Mouse (Mus musculus): ENCODE measurements around the gene Alyref. TPM values are rescaled to one million over a fixed set of nuclear protein-coding genes. Genes with fewer than 3 reads are reported as not detected.

Alyref gene
- polyA plus RNA-seq, 2 experiments: 143 to 478 TPM

DNA sequence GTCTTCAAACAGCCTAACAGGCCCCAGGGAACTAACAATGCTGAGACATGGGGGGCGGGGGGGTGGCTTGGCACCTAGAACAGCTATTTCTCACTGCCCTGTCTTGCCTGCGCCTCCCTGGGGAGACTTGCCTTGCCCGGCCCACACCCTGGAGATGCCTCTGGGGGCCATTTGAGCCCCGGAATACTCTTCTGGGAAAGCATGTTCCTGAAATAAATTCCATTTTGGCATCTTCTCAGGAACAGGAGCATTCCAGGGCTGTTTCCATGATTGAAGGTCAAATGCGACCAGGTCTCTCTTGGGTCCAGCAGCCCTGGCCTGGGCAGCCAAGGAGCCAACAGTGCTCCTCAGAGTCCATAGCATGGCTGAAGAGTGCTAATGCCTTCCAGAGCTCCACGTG is 55.8 kb downstream of the Alyref start:
- no peak for ATAC-seq (ENCODE audit: low FRiP score, low read depth)
- no peaks in the 10 kb centered on the region for H3K27me3 ChIP-seq (ENCODE audit: control insufficient read depth, insufficient read depth, low read length)
- peaks cover 16% of the 10 kb centered on the region for H3K4me1 ChIP-seq (ENCODE audit: control insufficient read depth, insufficient read depth, low read length)
- no peak overlapping the region for H3K4me3 ChIP-seq (replicated peaks; ENCODE audit: low read length)
- no peak overlapping the region for H3K27ac ChIP-seq (replicated peaks; ENCODE audit: low read depth, low read length)
- 80% methylated on average over 6 of the region's 6 CpGs for WGBS
- no peak overlapping the region for H3K4me2 ChIP-seq (replicated peaks; ENCODE audit: low read depth, low read length, severe bottlenecking)
- no peaks in the 10 kb centered on the region for H3K9me3 ChIP-seq (ENCODE audit: control insufficient read depth, low read length)
- H3K9ac ChIP-seq (ENCODE audit: low read depth, low read length, severe bottlenecking): no peak overlapping the region
- peaks cover 40% of the 10 kb centered on the region for H3K36me3 ChIP-seq (ENCODE audit: control insufficient read depth, insufficient read depth, low read length)
- no peak for DNase-seq (ENCODE audit: low spot score)
- no peak for TF ChIP-seq POLR2A (IDR thresholded peaks at IDR 0.05; ENCODE audit: borderline replicate concordance, extremely low read depth, insufficient read depth, insufficient read length)

Small RNAs within 50 kb of the gene (microRNA-seq; reads per million reads assigned to microRNA genes)
- gene Mir6936: 0.69 reads per million

Other genes starting within 250 kb of the Alyref start
Only the 30 nearest of the 35 such genes appear.
- gene Nploc4, start 160.7 kb downstream of the Alyref start, polyA plus RNA-seq (2012; rRNA removed): 51.5 and 59.2 TPM in 2 replicates
- 38.8 and 41.8 TPM in 2 replicates for gene Nploc4, start 160.7 kb downstream of the Alyref start, polyA plus RNA-seq (2014; fragmentation: Nextera tagmentation; extraction: Ambion mirVana)
- 0.20 and 0.23 TPM in 2 replicates for gene Tspan10, start 155.7 kb downstream of the Alyref start, polyA plus RNA-seq (2012; rRNA removed)
- not detected in 2 replicates for gene Tspan10, start 155.7 kb downstream of the Alyref start, polyA plus RNA-seq (2014; fragmentation: Nextera tagmentation; extraction: Ambion mirVana)
- gene Pde6g, start 144.9 kb downstream of the Alyref start, polyA plus RNA-seq (2012; rRNA removed): 0.31 and 0.70 TPM in 2 replicates
- gene Pde6g, start 144.9 kb downstream of the Alyref start, polyA plus RNA-seq (2014; fragmentation: Nextera tagmentation; extraction: Ambion mirVana): not detected in 2 replicates
- 12.3 and 14.7 TPM in 2 replicates for gene Oxld1, start 140.3 kb downstream of the Alyref start, polyA plus RNA-seq (2012; rRNA removed)
- 12.8 and 14.3 TPM in 2 replicates for gene Oxld1, start 140.3 kb downstream of the Alyref start, polyA plus RNA-seq (2014; fragmentation: Nextera tagmentation; extraction: Ambion mirVana)
- 42.1 and 43.0 TPM in 2 replicates for gene Ccdc137, start 140.2 kb downstream of the Alyref start, polyA plus RNA-seq (2012; rRNA removed)
- 29.2 TPM in 2 replicates for gene Ccdc137, start 140.2 kb downstream of the Alyref start, polyA plus RNA-seq (2014; fragmentation: Nextera tagmentation; extraction: Ambion mirVana)
- gene Arl16, start 130.8 kb downstream of the Alyref start, polyA plus RNA-seq (2012; rRNA removed): 45.2 and 52.7 TPM in 2 replicates
- gene Arl16, start 130.8 kb downstream of the Alyref start, polyA plus RNA-seq (2014; fragmentation: Nextera tagmentation; extraction: Ambion mirVana): 48.9 and 49.7 TPM in 2 replicates
- gene Mrpl12, start 113.8 kb downstream of the Alyref start, polyA plus RNA-seq (2012; rRNA removed): 87.0 and 101 TPM in 2 replicates
- gene Mrpl12, start 113.8 kb downstream of the Alyref start, polyA plus RNA-seq (2014; fragmentation: Nextera tagmentation; extraction: Ambion mirVana): 127 and 142 TPM in 2 replicates
- gene Slc25a10, start 106.5 kb downstream of the Alyref start, polyA plus RNA-seq (2012; rRNA removed): 54.4 and 75.1 TPM in 2 replicates
- gene Slc25a10, start 106.5 kb downstream of the Alyref start, polyA plus RNA-seq (2014; fragmentation: Nextera tagmentation; extraction: Ambion mirVana): 44.1 and 44.4 TPM in 2 replicates
- gene Gcgr, start 67.7 kb downstream of the Alyref start, polyA plus RNA-seq (2012; rRNA removed): 11.2 and 15.0 TPM in 2 replicates
- 4.9 and 6.3 TPM in 2 replicates for gene Gcgr, start 67.7 kb downstream of the Alyref start, polyA plus RNA-seq (2014; fragmentation: Nextera tagmentation; extraction: Ambion mirVana)
- gene Mcrip1, start 48.6 kb downstream of the Alyref start, polyA plus RNA-seq (2012; rRNA removed): 203 and 265 TPM in 2 replicates
- 271 and 274 TPM in 2 replicates for gene Mcrip1, start 48.6 kb downstream of the Alyref start, polyA plus RNA-seq (2014; fragmentation: Nextera tagmentation; extraction: Ambion mirVana)
- 2.7 and 3.7 TPM in 2 replicates for gene Ppp1r27, start 47.2 kb downstream of the Alyref start, polyA plus RNA-seq (2012; rRNA removed)
- 3.3 and 3.5 TPM in 2 replicates for gene Ppp1r27, start 47.2 kb downstream of the Alyref start, polyA plus RNA-seq (2014; fragmentation: Nextera tagmentation; extraction: Ambion mirVana)
- gene P4hb, start 25.1 kb downstream of the Alyref start, polyA plus RNA-seq (2012; rRNA removed): 569 and 645 TPM in 2 replicates
- 968 and 988 TPM in 2 replicates for gene P4hb, start 25.1 kb downstream of the Alyref start, polyA plus RNA-seq (2014; fragmentation: Nextera tagmentation; extraction: Ambion mirVana)
- gene Arhgdia, start 16.7 kb downstream of the Alyref start, polyA plus RNA-seq (2012; rRNA removed): 610 and 750 TPM in 2 replicates
- gene Arhgdia, start 16.7 kb downstream of the Alyref start, polyA plus RNA-seq (2014; fragmentation: Nextera tagmentation; extraction: Ambion mirVana): 566 and 572 TPM in 2 replicates
- gene Anapc11, start 56 bp upstream of the Alyref start, polyA plus RNA-seq (2012; rRNA removed): 190 and 205 TPM in 2 replicates
- gene Anapc11, start 56 bp upstream of the Alyref start, polyA plus RNA-seq (2014; fragmentation: Nextera tagmentation; extraction: Ambion mirVana): 248 and 254 TPM in 2 replicates
- gene Npb, start 10.1 kb upstream of the Alyref start, polyA plus RNA-seq (2012; rRNA removed): 2.1 and 3.3 TPM in 2 replicates
- gene Npb, start 10.1 kb upstream of the Alyref start, polyA plus RNA-seq (2014; fragmentation: Nextera tagmentation; extraction: Ambion mirVana): 2.1 and 2.7 TPM in 2 replicates
- gene Pcyt2, start 19.6 kb upstream of the Alyref start, polyA plus RNA-seq (2012; rRNA removed): 247 and 305 TPM in 2 replicates
- 101 and 119 TPM in 2 replicates for gene Pcyt2, start 19.6 kb upstream of the Alyref start, polyA plus RNA-seq (2014; fragmentation: Nextera tagmentation; extraction: Ambion mirVana)
- 43.7 and 47.0 TPM in 2 replicates for gene Sirt7, start 26.9 kb upstream of the Alyref start, polyA plus RNA-seq (2012; rRNA removed)
- 27.5 and 28.9 TPM in 2 replicates for gene Sirt7, start 26.9 kb upstream of the Alyref start, polyA plus RNA-seq (2014; fragmentation: Nextera tagmentation; extraction: Ambion mirVana)
- gene Mafg, start 35.2 kb upstream of the Alyref start, polyA plus RNA-seq (2012; rRNA removed): 56.9 and 67.7 TPM in 2 replicates
- 26.1 and 30.5 TPM in 2 replicates for gene Mafg, start 35.2 kb upstream of the Alyref start, polyA plus RNA-seq (2014; fragmentation: Nextera tagmentation; extraction: Ambion mirVana)
- 66.4 and 78.8 TPM in 2 replicates for gene Pycr1, start 45.4 kb upstream of the Alyref start, polyA plus RNA-seq (2012; rRNA removed)
- 50.3 and 56.9 TPM in 2 replicates for gene Pycr1, start 45.4 kb upstream of the Alyref start, polyA plus RNA-seq (2014; fragmentation: Nextera tagmentation; extraction: Ambion mirVana)
- gene Myadml2, start 49.8 kb upstream of the Alyref start, polyA plus RNA-seq (2012; rRNA removed): 0.22 and 0.60 TPM in 2 replicates
- 0.68 and 1.6 TPM in 2 replicates for gene Myadml2, start 49.8 kb upstream of the Alyref start, polyA plus RNA-seq (2014; fragmentation: Nextera tagmentation; extraction: Ambion mirVana)
- 12.8 and 17.7 TPM in 2 replicates for gene Notum, start 62.8 kb upstream of the Alyref start, polyA plus RNA-seq (2012; rRNA removed)
- gene Notum, start 62.8 kb upstream of the Alyref start, polyA plus RNA-seq (2014; fragmentation: Nextera tagmentation; extraction: Ambion mirVana): 4.6 and 4.7 TPM in 2 replicates
- gene Aspscr1, start 74.6 kb upstream of the Alyref start, polyA plus RNA-seq (2012; rRNA removed): 73.9 and 88.6 TPM in 2 replicates
- 96.1 and 101 TPM in 2 replicates for gene Aspscr1, start 74.6 kb upstream of the Alyref start, polyA plus RNA-seq (2014; fragmentation: Nextera tagmentation; extraction: Ambion mirVana)
- gene Cenpx, start 115.4 kb upstream of the Alyref start, polyA plus RNA-seq (2012; rRNA removed): 101 and 107 TPM in 2 replicates
- gene Cenpx, start 115.4 kb upstream of the Alyref start, polyA plus RNA-seq (2014; fragmentation: Nextera tagmentation; extraction: Ambion mirVana): 159 and 161 TPM in 2 replicates
- gene Lrrc45, start 115.6 kb upstream of the Alyref start, polyA plus RNA-seq (2012; rRNA removed): 91.3 and 98.3 TPM in 2 replicates
- 48.1 and 51.7 TPM in 2 replicates for gene Lrrc45, start 115.6 kb upstream of the Alyref start, polyA plus RNA-seq (2014; fragmentation: Nextera tagmentation; extraction: Ambion mirVana)
- gene Rac3, start 123.1 kb upstream of the Alyref start, polyA plus RNA-seq (2012; rRNA removed): 90.1 and 95.1 TPM in 2 replicates
- 14.1 and 18.3 TPM in 2 replicates for gene Rac3, start 123.1 kb upstream of the Alyref start, polyA plus RNA-seq (2014; fragmentation: Nextera tagmentation; extraction: Ambion mirVana)
- 18.5 and 21.4 TPM in 2 replicates for gene Dcxr, start 128.9 kb upstream of the Alyref start, polyA plus RNA-seq (2012; rRNA removed)
- gene Dcxr, start 128.9 kb upstream of the Alyref start, polyA plus RNA-seq (2014; fragmentation: Nextera tagmentation; extraction: Ambion mirVana): 21.8 and 26.2 TPM in 2 replicates
- gene Cbr2, start 133.7 kb upstream of the Alyref start, polyA plus RNA-seq (2012; rRNA removed): 11.9 and 19.6 TPM in 2 replicates
- 7.3 and 10.8 TPM in 2 replicates for gene Cbr2, start 133.7 kb upstream of the Alyref start, polyA plus RNA-seq (2014; fragmentation: Nextera tagmentation; extraction: Ambion mirVana)
- 1.8 and 1.9 TPM in 2 replicates for gene Hmga1b, start 164.4 kb upstream of the Alyref start, polyA plus RNA-seq (2012; rRNA removed)
- gene Hmga1b, start 164.4 kb upstream of the Alyref start, polyA plus RNA-seq (2014; fragmentation: Nextera tagmentation; extraction: Ambion mirVana): 4.2 and 4.5 TPM in 2 replicates
- 61.0 and 79.7 TPM in 2 replicates for gene Rfng, start 185.8 kb upstream of the Alyref start, polyA plus RNA-seq (2012; rRNA removed)
- gene Rfng, start 185.8 kb upstream of the Alyref start, polyA plus RNA-seq (2014; fragmentation: Nextera tagmentation; extraction: Ambion mirVana): 36.8 and 39.0 TPM in 2 replicates
- gene Gps1, start 185.9 kb upstream of the Alyref start, polyA plus RNA-seq (2012; rRNA removed): 236 and 273 TPM in 2 replicates
- gene Gps1, start 185.9 kb upstream of the Alyref start, polyA plus RNA-seq (2014; fragmentation: Nextera tagmentation; extraction: Ambion mirVana): 248 and 249 TPM in 2 replicates